Mouse (Mus musculus): ENCODE results near the gene Urad. TPM values are rescaled to one million over a fixed set of nuclear protein-coding genes. Genes with fewer than 3 reads are reported as not detected.

Gene Urad
- polyA plus RNA-seq (2015; fragmentation: Nextera tagmentation; extraction: Ambion mirVana) = not detected in 2 replicates

GRCm38 (mm10) chr5:147322183-147322582 lies at the start of gene Urad:
Urad (minus strand) TSS chr5:147322440.
- no peak within 1 kb of the TSS for H3K27ac ChIP-seq (ENCODE audit: low read depth, low read length)
- no peak within 1 kb of the TSS for H3K9ac ChIP-seq (ENCODE audit: low read depth, low read length)
- WGBS = 81% methylated on average over 8 of the region's 8 CpGs
- no peaks in the 10 kb centered on the region for H3K36me3 ChIP-seq (ENCODE audit: control insufficient read depth, insufficient read depth, low read length)
- no peaks in the 10 kb centered on the region for H3K9me3 ChIP-seq (ENCODE audit: control insufficient read depth, low read length)
- no peak for ATAC-seq
- no peaks in the 10 kb centered on the region for H3K4me1 ChIP-seq (ENCODE audit: control insufficient read depth, insufficient read depth, low read depth, low read length)
- H3K4me2 ChIP-seq (ENCODE audit: low read length) = no peak within 1 kb of the TSS
- H3K4me3 ChIP-seq (ENCODE audit: low read length) = no peak within 1 kb of the TSS
- peaks cover 35% of the 10 kb centered on the region for H3K27me3 ChIP-seq (replicated peaks; ENCODE audit: control insufficient read depth, insufficient read depth, low read length)

GRCm38 (mm10) chr5:147370276-147370675 lies 48.0 kb upstream of the Urad start:
- ATAC-seq = no peak
- H3K9me3 ChIP-seq (ENCODE audit: control insufficient read depth, low read length) = no peaks in the 10 kb centered on the region
- H3K36me3 ChIP-seq (ENCODE audit: control insufficient read depth, insufficient read depth, low read length) = no peaks in the 10 kb centered on the region
- no peak overlapping the region for H3K27ac ChIP-seq (ENCODE audit: low read depth, low read length)
- H3K9ac ChIP-seq (ENCODE audit: low read depth, low read length) = no peak overlapping the region
- no peak overlapping the region for H3K4me3 ChIP-seq (ENCODE audit: low read length)
- no peaks in the 10 kb centered on the region for H3K27me3 ChIP-seq (replicated peaks; ENCODE audit: control insufficient read depth, insufficient read depth, low read length)
- no peak overlapping the region for H3K4me2 ChIP-seq (ENCODE audit: low read length)
- WGBS = 82% methylated on average over 8 of the region's 8 CpGs
- H3K4me1 ChIP-seq (ENCODE audit: control insufficient read depth, insufficient read depth, low read depth, low read length) = no peaks in the 10 kb centered on the region

GRCm38 (mm10) chr5:147368221-147368620 lies 46.0 kb upstream of the Urad start:
- WGBS = 88% methylated on average over 6 of the region's 6 CpGs
- H3K4me1 ChIP-seq (ENCODE audit: control insufficient read depth, insufficient read depth, low read depth, low read length) = no peaks in the 10 kb centered on the region

GRCm38 (mm10) chr5:147365995-147366765 lies 43.9 kb upstream of the Urad start:
- 72% methylated on average over 16 of the region's 16 CpGs for WGBS
- no peaks in the 10 kb centered on the region for H3K27me3 ChIP-seq (replicated peaks; ENCODE audit: control insufficient read depth, insufficient read depth, low read length)
- H3K4me1 ChIP-seq (ENCODE audit: control insufficient read depth, insufficient read depth, low read depth, low read length) = no peaks in the 10 kb centered on the region
- no peak overlapping the region for H3K4me3 ChIP-seq (ENCODE audit: low read length)
- H3K27ac ChIP-seq (ENCODE audit: low read depth, low read length) = no peak overlapping the region
- no peak overlapping the region for H3K4me2 ChIP-seq (ENCODE audit: low read length)
- no peaks in the 10 kb centered on the region for H3K9me3 ChIP-seq (ENCODE audit: control insufficient read depth, low read length)
- H3K9ac ChIP-seq (ENCODE audit: low read depth, low read length) = no peak overlapping the region
- ATAC-seq = no peak
- H3K36me3 ChIP-seq (ENCODE audit: control insufficient read depth, insufficient read depth, low read length) = no peaks in the 10 kb centered on the region

More at GRCm38 (mm10) chr5:147368221-147368620, 46.0 kb upstream of the Urad start:
- ATAC-seq = no peak; the same call in 1 of the 2 replicates
- H3K9me3 ChIP-seq (ENCODE audit: control insufficient read depth, low read length) = no peaks in the 10 kb centered on the region
- no peaks in the 10 kb centered on the region for H3K36me3 ChIP-seq (ENCODE audit: control insufficient read depth, insufficient read depth, low read length)
- H3K27ac ChIP-seq (ENCODE audit: low read depth, low read length) = no peak overlapping the region
- H3K4me3 ChIP-seq (ENCODE audit: low read length) = no peak overlapping the region
- H3K27me3 ChIP-seq (replicated peaks; ENCODE audit: control insufficient read depth, insufficient read depth, low read length) = no peaks in the 10 kb centered on the region
- no peak overlapping the region for H3K4me2 ChIP-seq (ENCODE audit: low read length)
- no peak overlapping the region for H3K9ac ChIP-seq (ENCODE audit: low read depth, low read length)

GRCm38 (mm10) chr5:147363054-147363453 lies 40.8 kb upstream of the Urad start:
- no peak for ATAC-seq
- H3K4me3 ChIP-seq (ENCODE audit: low read length) = no peak overlapping the region
- H3K27ac ChIP-seq (ENCODE audit: low read depth, low read length) = no peak overlapping the region
- no peaks in the 10 kb centered on the region for H3K4me1 ChIP-seq (ENCODE audit: control insufficient read depth, insufficient read depth, low read depth, low read length)
- H3K4me2 ChIP-seq (ENCODE audit: low read length) = no peak overlapping the region
- no peaks in the 10 kb centered on the region for H3K9me3 ChIP-seq (ENCODE audit: control insufficient read depth, low read length)
- no peaks in the 10 kb centered on the region for H3K27me3 ChIP-seq (replicated peaks; ENCODE audit: control insufficient read depth, insufficient read depth, low read length)
- 80% methylated on average over 12 of the region's 12 CpGs for WGBS
- H3K36me3 ChIP-seq (ENCODE audit: control insufficient read depth, insufficient read depth, low read length) = no peaks in the 10 kb centered on the region
- H3K9ac ChIP-seq (ENCODE audit: low read depth, low read length) = no peak overlapping the region

- Histone ChIP-seq H3K9me3 (ENCODE audit: control insufficient read depth, low read length) (no peaks in the 10 kb centered on the region), H3K27ac (ENCODE audit: low read depth, low read length) (no peak overlapping the region), H3K9ac (ENCODE audit: low read depth, low read length) (no peak overlapping the region), H3K27me3 (replicated peaks; ENCODE audit: control insufficient read depth, insufficient read depth, low read length) (no peaks in the 10 kb centered on the region), H3K4me3 (ENCODE audit: low read length) (no peak overlapping the region), H3K36me3 (ENCODE audit: control insufficient read depth, insufficient read depth, low read length) (no peaks in the 10 kb centered on the region), H3K4me1 (ENCODE audit: control insufficient read depth, insufficient read depth, low read depth, low read length) (no peaks in the 10 kb centered on the region), H3K4me2 (ENCODE audit: low read length) (no peak overlapping the region)
- WGBS = 87% methylated on average over 11 of the region's 11 CpGs
- ATAC-seq = no peak
Observed at GRCm38 (mm10) chr5:147358481-147358880, 36.2 kb upstream of the Urad start.

- Histone ChIP-seq H3K27me3 (replicated peaks; ENCODE audit: control insufficient read depth, insufficient read depth, low read length) (no peaks in the 10 kb centered on the region), H3K27ac (ENCODE audit: low read depth, low read length) (no peak overlapping the region), H3K4me1 (ENCODE audit: control insufficient read depth, insufficient read depth, low read depth, low read length) (no peaks in the 10 kb centered on the region), H3K36me3 (ENCODE audit: control insufficient read depth, insufficient read depth, low read length) (no peaks in the 10 kb centered on the region), H3K4me3 (ENCODE audit: low read length) (no peak overlapping the region), H3K9me3 (ENCODE audit: control insufficient read depth, low read length) (no peaks in the 10 kb centered on the region), H3K9ac (ENCODE audit: low read depth, low read length) (no peak overlapping the region), H3K4me2 (ENCODE audit: low read length) (no peak overlapping the region)
- WGBS = 48% methylated on average over 3 of the region's 3 CpGs
- no peak for ATAC-seq
Observed at GRCm38 (mm10) chr5:147357536-147357935, 35.3 kb upstream of the Urad start.

GRCm38 (mm10) chr5:147356260-147357055 lies 34.2 kb upstream of the Urad start:
- no peaks in the 10 kb centered on the region for H3K9me3 ChIP-seq (ENCODE audit: control insufficient read depth, low read length)
- H3K27me3 ChIP-seq (replicated peaks; ENCODE audit: control insufficient read depth, insufficient read depth, low read length) = no peaks in the 10 kb centered on the region
- H3K4me1 ChIP-seq (ENCODE audit: control insufficient read depth, insufficient read depth, low read depth, low read length) = no peaks in the 10 kb centered on the region
- 93% methylated on average over 13 of the region's 13 CpGs for WGBS
- H3K9ac ChIP-seq (ENCODE audit: low read depth, low read length) = no peak overlapping the region
- H3K4me2 ChIP-seq (ENCODE audit: low read length) = no peak overlapping the region
- no peaks in the 10 kb centered on the region for H3K36me3 ChIP-seq (ENCODE audit: control insufficient read depth, insufficient read depth, low read length)
- no peak for ATAC-seq
- H3K27ac ChIP-seq (ENCODE audit: low read depth, low read length) = no peak overlapping the region
- no peak overlapping the region for H3K4me3 ChIP-seq (ENCODE audit: low read length)

GRCm38 (mm10) chr5:147355788-147356187 lies 33.5 kb upstream of the Urad start:
- Histone ChIP-seq H3K9me3 (ENCODE audit: control insufficient read depth, low read length) (no peaks in the 10 kb centered on the region), H3K9ac (ENCODE audit: low read depth, low read length) (no peak overlapping the region), H3K4me3 (ENCODE audit: low read length) (no peak overlapping the region), H3K4me1 (ENCODE audit: control insufficient read depth, insufficient read depth, low read depth, low read length) (no peaks in the 10 kb centered on the region), H3K36me3 (ENCODE audit: control insufficient read depth, insufficient read depth, low read length) (no peaks in the 10 kb centered on the region), H3K4me2 (ENCODE audit: low read length) (no peak overlapping the region), H3K27me3 (replicated peaks; ENCODE audit: control insufficient read depth, insufficient read depth, low read length) (no peaks in the 10 kb centered on the region), H3K27ac (ENCODE audit: low read depth, low read length) (no peak overlapping the region)
- WGBS = 89% methylated on average over 3 of the region's 3 CpGs
- ATAC-seq = no peak
